Mouse (Mus musculus) hindbrain, embryonic 16.5 days (tissue): Measurements from ENCODE around the gene 2900026A02Rik. TPM values are rescaled to one million over a fixed set of nuclear protein-coding genes. Genes with fewer than 3 reads are reported as not detected.

Experiments
- ATAC-seq: fragments of 200-750 bp; cut with Nextera tagmentation; 2 replicates; pipeline ENCODE4 v1.8.0; 2017; ENCODE audit warnings: moderate TSS enrichment, moderate library complexity
- H3K27ac ChIP-seq: fragments of 300-500 bp; sonication (generic); 2 replicates; pipeline ENCODE4 v1.5.1; 2014; ENCODE audit warnings: low read depth, mild to moderate bottlenecking, control low read depth, low read length, moderate library complexity
- H3K27me3 ChIP-seq: fragments of 300-500 bp; sonication (generic); replicated peaks from 2 replicates; pipeline ENCODE4 v1.6.1; 2014; ENCODE audit warnings: low read length; ENCODE audit not compliant: control insufficient read depth, insufficient read depth
- H3K36me3 ChIP-seq: fragments of 300-500 bp; sonication (generic); 2 replicates; pipeline ENCODE4 v1.6.1; 2014; ENCODE audit warnings: mild to moderate bottlenecking, low read length, moderate library complexity, mixed read lengths; ENCODE audit not compliant: control insufficient read depth, insufficient read depth
- H3K4me1 ChIP-seq: fragments of 300-500 bp; sonication (generic); 2 replicates; pipeline ENCODE4 v1.6.1; 2014; ENCODE audit warnings: low read depth, low read length; ENCODE audit not compliant: control insufficient read depth, insufficient read depth
- H3K4me2 ChIP-seq: fragments of 300-500 bp; sonication (generic); 2 replicates; pipeline ENCODE4 v1.6.1; 2014; ENCODE audit warnings: mild to moderate bottlenecking, low read length, control low read depth, moderate library complexity
- H3K4me3 ChIP-seq: fragments of 300-500 bp; sonication (generic); 2 replicates; pipeline ENCODE4 v1.5.1; 2014; ENCODE audit warnings: mild to moderate bottlenecking, low read length, control low read depth, moderate library complexity
- H3K9ac ChIP-seq: fragments of 300-500 bp; sonication (generic); 2 replicates; pipeline ENCODE4 v1.6.1; 2014; ENCODE audit warnings: low read depth, mild to moderate bottlenecking, control low read depth, low read length, moderate library complexity
- H3K9me3 ChIP-seq: fragments of 300-500 bp; sonication (generic); 2 replicates; pipeline ENCODE4 v1.6.1; 2014; ENCODE audit warnings: mild to moderate bottlenecking, low read length, moderate library complexity; ENCODE audit not compliant: control insufficient read depth
- WGBS: fragments of 180-500 bp; shearing (Covaris S2); extraction: QIAGEN DNeasy Blood & Tissue Kit; methylation state at CpG from one replicate; pipeline ENCODE4 v1.1.7; 2014; 5-methylcytosine and 5-hydroxymethylcytosine counted together
- polyA plus RNA-seq: library from polyadenylated mRNA; unstranded; fragments of >200 nt; fragmentation: Nextera tagmentation; extraction: Ambion mirVana; gene quantifications from 2 replicates; pipeline ENCODE4 v1.2.1, GENCODE M21; 2015

Gene 2900026A02Rik
- polyA plus RNA-seq, 1 experiment from 2014 or later = 4.3 TPM

DNA sequence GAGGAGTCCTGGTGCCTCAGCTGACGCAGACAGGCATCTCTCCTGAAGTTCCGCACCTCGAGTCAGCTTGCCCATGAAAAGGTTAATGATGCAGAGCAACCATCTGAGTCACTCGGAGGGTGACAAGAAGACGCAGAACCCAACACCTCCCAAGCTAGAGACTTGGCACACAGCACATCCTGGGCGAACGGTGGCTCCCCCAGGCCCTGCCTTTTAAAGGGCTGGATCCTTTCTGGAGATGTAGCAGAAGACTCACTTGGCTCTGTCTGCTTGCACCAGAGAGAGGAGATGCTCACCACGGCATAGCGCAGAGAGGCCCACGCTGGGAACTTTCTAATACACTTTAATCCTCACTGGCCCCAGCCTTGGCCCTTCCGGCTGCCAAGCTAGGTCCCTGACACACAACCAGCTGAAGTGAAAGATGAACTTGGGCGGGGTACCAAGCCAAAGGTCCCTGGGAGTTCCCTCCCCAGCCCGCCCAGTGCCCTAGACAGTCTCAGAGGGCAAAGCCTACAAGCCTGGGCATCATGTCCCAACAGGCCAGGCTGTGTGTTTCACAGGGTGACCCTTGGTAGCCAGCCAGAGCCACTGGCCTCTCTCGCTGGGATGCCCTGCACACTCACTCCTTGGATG is 4.6 kb downstream of the 2900026A02Rik start:
- WGBS = 69% methylated on average over 14 of the region's 14 CpGs
- Histone ChIP-seq H3K27me3 (no peaks in the 10 kb centered on the region), H3K27ac (no peak overlapping the region; the same call in 1 of the 2 replicates), H3K9me3 (no peaks in the 10 kb centered on the region), H3K4me2 (no peak overlapping the region), H3K36me3 (no peaks in the 10 kb centered on the region), H3K4me1 (peaks cover 5% of the 10 kb centered on the region; the same call in 1 of the 2 replicates), H3K4me3 (no peak overlapping the region), H3K9ac (no peak overlapping the region; the same call in 1 of the 2 replicates)
- no peak for ATAC-seq

GRCm38 (mm10) chr5:113215610-113216011 is 5.4 kb downstream of the 2900026A02Rik start:
- Histone ChIP-seq H3K4me1 (peaks cover 4% of the 10 kb centered on the region; the same call in 1 of the 2 replicates), H3K9ac (no peak overlapping the region), H3K27ac (no peak overlapping the region), H3K9me3 (no peaks in the 10 kb centered on the region), H3K4me3 (no peak overlapping the region), H3K27me3 (no peaks in the 10 kb centered on the region), H3K36me3 (no peaks in the 10 kb centered on the region), H3K4me2 (no peak overlapping the region)
- 87% methylated on average over 9 of the region's 9 CpGs for WGBS
- no peak for ATAC-seq

DNA sequence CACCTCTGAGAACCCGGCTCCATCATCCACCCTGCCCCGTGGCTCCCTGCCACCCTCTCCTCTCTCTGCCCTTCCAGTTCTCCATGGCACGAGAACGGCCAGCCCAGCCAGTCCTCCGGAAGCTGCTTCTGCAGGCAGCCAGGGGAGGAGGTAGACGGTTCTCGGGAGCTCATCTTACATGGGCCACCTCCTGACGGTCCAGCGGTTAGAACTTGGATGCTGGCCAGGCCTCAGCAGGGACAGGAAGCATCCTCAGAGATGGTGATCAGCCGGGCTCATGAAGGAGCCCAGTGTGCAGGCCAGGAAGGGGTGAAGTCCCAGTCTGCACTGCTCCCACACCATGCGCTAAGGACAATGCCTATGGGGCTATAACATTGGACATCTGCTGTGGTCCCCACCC is 6.6 kb downstream of the 2900026A02Rik start:
- no peak overlapping the region for H3K4me2 ChIP-seq
- no peaks in the 10 kb centered on the region for H3K9me3 ChIP-seq
- H3K4me3 ChIP-seq = no peak overlapping the region
- H3K9ac ChIP-seq = no peak overlapping the region
- H3K36me3 ChIP-seq = no peaks in the 10 kb centered on the region
- no peak for ATAC-seq
- H3K27ac ChIP-seq = no peak overlapping the region
- H3K27me3 ChIP-seq = no peaks in the 10 kb centered on the region
- WGBS = 56% methylated on average over 11 of the region's 11 CpGs
- no peaks in the 10 kb centered on the region; the same call in 1 of the 2 replicates for H3K4me1 ChIP-seq

DNA sequence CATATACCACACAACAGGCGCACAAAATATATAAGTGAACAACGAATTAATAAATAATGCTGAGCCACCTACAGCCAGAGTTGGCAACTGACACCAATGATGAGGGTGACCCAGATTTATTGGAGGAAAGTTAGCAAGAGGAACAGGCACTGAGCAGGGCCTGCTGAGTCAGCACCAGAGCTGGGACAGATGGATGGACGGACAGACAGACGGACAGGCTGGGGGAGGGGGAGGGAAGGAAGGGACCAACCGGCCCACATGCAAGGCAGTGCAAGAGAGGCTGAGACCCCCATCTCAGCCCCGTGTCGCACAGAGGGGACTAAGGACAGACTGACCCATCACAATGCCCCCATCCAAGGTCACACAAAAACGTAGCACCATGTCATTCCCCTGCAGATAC is 7.0 kb downstream of the 2900026A02Rik start:
- no peak overlapping the region for H3K9ac ChIP-seq
- H3K27me3 ChIP-seq = no peaks in the 10 kb centered on the region
- H3K4me2 ChIP-seq = no peak overlapping the region
- no peak for ATAC-seq
- WGBS = 89% methylated on average over 8 of the region's 8 CpGs
- no peak overlapping the region for H3K27ac ChIP-seq
- H3K9me3 ChIP-seq = no peaks in the 10 kb centered on the region
- H3K36me3 ChIP-seq = no peaks in the 10 kb centered on the region
- H3K4me3 ChIP-seq = no peak overlapping the region
- peaks cover under 1% of the 10 kb centered on the region for H3K4me1 ChIP-seq

GRCm38 (mm10) chr5:113212156-113212835 is 8.7 kb downstream of the 2900026A02Rik start:
- WGBS = 79% methylated on average over 10 of the region's 10 CpGs
- no peak overlapping the region for H3K4me3 ChIP-seq
- no peak overlapping the region for H3K9ac ChIP-seq
- no peak for ATAC-seq
- no peaks in the 10 kb centered on the region for H3K9me3 ChIP-seq
- no peaks in the 10 kb centered on the region for H3K36me3 ChIP-seq
- no peaks in the 10 kb centered on the region for H3K27me3 ChIP-seq
- no peak overlapping the region for H3K27ac ChIP-seq
- no peak overlapping the region for H3K4me2 ChIP-seq
- H3K4me1 ChIP-seq = peaks cover 4% of the 10 kb centered on the region

DNA sequence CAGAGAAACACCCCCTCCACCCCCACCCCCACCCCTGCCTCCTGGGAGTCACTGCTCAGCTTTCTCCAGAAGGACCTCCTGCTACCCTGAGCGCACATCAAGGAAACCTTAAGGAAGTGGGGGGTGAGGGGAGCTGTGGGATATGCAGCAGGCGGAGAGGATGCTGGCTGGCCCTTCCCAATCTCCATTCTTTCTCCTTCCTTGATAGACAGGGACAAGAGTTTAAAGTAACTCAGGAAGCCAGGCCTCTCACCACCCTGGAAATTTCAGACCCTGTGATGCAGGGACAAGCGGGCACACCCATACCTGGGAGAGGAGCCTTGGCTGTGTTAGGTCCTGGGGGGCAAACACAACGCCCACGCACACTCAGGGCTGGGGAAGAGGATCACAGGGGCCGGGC is 10.7 kb downstream of the 2900026A02Rik start:
- Histone ChIP-seq H3K9ac (0 out of 2 replicates have a peak overlapping the region, but pooled peaks have one; percentile 3), H3K4me3 (no peak overlapping the region), H3K4me2 (no peak overlapping the region), H3K4me1 (peaks cover 4% of the 10 kb centered on the region), H3K36me3 (no peaks in the 10 kb centered on the region), H3K9me3 (no peaks in the 10 kb centered on the region), H3K27ac (no peak overlapping the region; the same call in 1 of the 2 replicates), H3K27me3 (no peaks in the 10 kb centered on the region)
- WGBS = 75% methylated on average over 6 of the region's 6 CpGs
- ATAC-seq = no peak

DNA sequence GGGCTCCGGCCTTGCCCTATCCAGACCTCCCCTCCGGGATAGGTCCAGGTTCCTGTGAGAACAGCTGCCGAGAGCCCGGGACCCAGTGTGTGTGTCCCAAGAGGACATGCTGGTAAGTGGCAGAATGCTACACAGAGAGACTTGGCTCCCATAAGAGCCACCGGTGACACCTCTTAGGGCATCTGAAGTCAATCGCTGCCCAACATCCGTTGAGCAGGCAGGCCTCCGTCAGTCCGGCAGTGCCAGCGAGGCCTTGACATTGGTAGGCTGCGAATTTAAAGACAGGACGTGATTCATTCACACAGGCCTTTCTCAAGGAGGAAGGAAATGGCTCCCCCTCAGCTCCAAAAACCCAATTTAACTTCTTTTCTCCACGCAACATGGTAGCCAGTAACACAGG is 11.1 kb downstream of the 2900026A02Rik start:
- Histone ChIP-seq H3K27me3 (no peaks in the 10 kb centered on the region), H3K4me3 (no peak overlapping the region), H3K27ac (peak overlapping the region; percentile 46), H3K9ac (no peak overlapping the region), H3K4me1 (peaks cover 4% of the 10 kb centered on the region), H3K9me3 (no peaks in the 10 kb centered on the region), H3K36me3 (no peaks in the 10 kb centered on the region), H3K4me2 (no peak overlapping the region)
- 83% methylated on average over 13 of the region's 13 CpGs for WGBS
- no peak for ATAC-seq

- H3K4me3 ChIP-seq = no peak overlapping the region
- WGBS = 52% methylated on average over 11 of the region's 11 CpGs
- H3K4me2 ChIP-seq = no peak overlapping the region
- H3K27me3 ChIP-seq = no peaks in the 10 kb centered on the region
- peak overlapping the region; percentile 46 for H3K27ac ChIP-seq
- no peak; the same call in 1 of the 2 replicates for ATAC-seq
- no peaks in the 10 kb centered on the region for H3K9me3 ChIP-seq
- H3K36me3 ChIP-seq = no peaks in the 10 kb centered on the region
- H3K9ac ChIP-seq = no peak overlapping the region
- H3K4me1 ChIP-seq = peaks cover 4% of the 10 kb centered on the region
Observed at GRCm38 (mm10) chr5:113209401-113209750, 11.7 kb downstream of the 2900026A02Rik start.

GRCm38 (mm10) chr5:113208622-113209400 is 12.2 kb downstream of the 2900026A02Rik start:
- H3K4me2 ChIP-seq = no peak overlapping the region
- no peak overlapping the region for H3K9ac ChIP-seq
- H3K27ac ChIP-seq = peak overlapping the region; percentile 65
- H3K27me3 ChIP-seq = no peaks in the 10 kb centered on the region
- H3K4me1 ChIP-seq = peaks cover 4% of the 10 kb centered on the region
- ATAC-seq = peak; percentile 87
- H3K9me3 ChIP-seq = no peaks in the 10 kb centered on the region
- WGBS = 30% methylated on average over 11 of the region's 11 CpGs
- H3K4me3 ChIP-seq = no peak overlapping the region
- H3K36me3 ChIP-seq = no peaks in the 10 kb centered on the region
